Mouse (Mus musculus) G1E (cell line): ENCODE data around the gene Traf3. TPM values are rescaled to one million over a fixed set of nuclear protein-coding genes. Genes with fewer than 3 reads are reported as not detected.

Experiments
- ATAC-seq: 2 replicates; pipeline ENCODE4 v1.8.0; 2016; ENCODE audit warnings: mild to moderate bottlenecking; ENCODE audit not compliant: insufficient number of reproducible peaks, poor library complexity, low FRiP score, severe bottlenecking; ENCODE audit errors: extremely low read depth
- DNase-seq: peaks from one replicate; pipeline ENCODE4 v3.0.0; 2012; ENCODE audit warnings: low spot score
- H3K27me3 ChIP-seq: 2 replicates; pipeline ENCODE4 v1.6.1; 2012; ENCODE audit warnings: mild to moderate bottlenecking, low read length, inconsistent platforms; ENCODE audit not compliant: insufficient read depth
- H3K36me3 ChIP-seq: replicated peaks from 2 replicates; pipeline ENCODE3; 2012; ENCODE audit warnings: mild to moderate bottlenecking, inconsistent platforms
- H3K4me1 ChIP-seq: 2 replicates; pipeline ENCODE4 v1.6.1; 2012; ENCODE audit warnings: low read depth, low read length, inconsistent platforms, mixed read lengths; ENCODE audit not compliant: insufficient read depth
- H3K4me3 ChIP-seq: 2 replicates; pipeline ENCODE4 v1.5.1; 2012; ENCODE audit warnings: low read depth, mild to moderate bottlenecking, inconsistent platforms, low read length, moderate library complexity, mixed read lengths
- H3K9me3 ChIP-seq: replicated peaks from 2 replicates; pipeline ENCODE4 v1.6.1; 2012; ENCODE audit warnings: inconsistent platforms
- CTCF ChIP-seq: IDR thresholded peaks from 2 replicates; pipeline ENCODE4 v1.5.1; 2012; ENCODE audit warnings: low read depth, low read length, inconsistent platforms, mixed read lengths
- GATA1 ChIP-seq: IDR thresholded peaks from 2 replicates; pipeline ENCODE4 v1.6.1; 2012; ENCODE audit warnings: borderline replicate concordance, low read length, inconsistent platforms, mixed read lengths
- GATA2 ChIP-seq: IDR thresholded peaks from 2 replicates; pipeline ENCODE4 v1.6.1; 2012; ENCODE audit warnings: low read depth, low read length, inconsistent platforms, borderline replicate concordance
- POLR2AphosphoS5 ChIP-seq: IDR thresholded peaks from 2 replicates; pipeline ENCODE4 v1.6.1; 2012; ENCODE audit warnings: low read depth, low read length, inconsistent platforms; ENCODE audit not compliant: insufficient replicate concordance
- TAL1 ChIP-seq: conservative IDR thresholded peaks from 2 replicates; pipeline ENCODE4 v1.6.1; 2012; ENCODE audit warnings: low read depth, low read length, inconsistent platforms, mixed read lengths
- polyA plus RNA-seq: library from polyadenylated mRNA; stranded (reverse); fragments of >175 nt; gene quantifications from 2 replicates; pipeline ENCODE4 v1.2.3, GENCODE M21; 2012
- total RNA-seq, 2 experiments: library from RNA; stranded (forward) in 1 of 2; stranded (reverse) in 1 of 2; fragments of 200-1000 nt in 1 of 2; fragments of >200 nt in 1 of 2; fragmentation: Nextera tagmentation in 1 of 2; gene quantifications; 2 replicates each; pipeline ENCODE4 v1.2.3; 2014 to 2017

Traf3 gene
- total and polyA plus RNA-seq, 3 experiments, result 0.16 TPM; not detected in 2

DNA sequence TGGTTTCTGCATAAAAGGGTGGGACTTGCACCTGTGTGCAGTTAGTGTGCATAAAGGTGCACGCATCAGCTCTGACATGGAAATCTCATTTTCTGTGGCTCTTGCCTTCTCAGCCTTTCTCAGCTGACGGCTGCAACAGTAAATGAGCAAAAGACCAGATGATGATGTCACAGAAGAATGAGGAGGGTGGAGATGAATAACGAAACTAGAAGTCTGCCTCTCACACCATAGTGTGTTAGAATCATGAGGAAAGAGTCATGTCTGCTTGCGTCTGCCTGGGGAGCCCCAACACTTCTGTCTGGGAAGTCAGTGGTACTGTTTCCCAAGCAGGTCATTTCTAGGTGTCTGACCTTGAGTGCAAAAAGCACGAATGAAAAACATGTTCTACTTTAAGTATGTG lies 15.7 kb downstream of the Traf3 start:
- DNase-seq (no peak), ATAC-seq (no peak)
- Histone ChIP-seq H3K4me3 (no peak overlapping the region), H3K9me3 (no peaks in the 10 kb centered on the region), H3K4me1 (no peaks in the 10 kb centered on the region), H3K27me3 (peaks cover 17% of the 10 kb centered on the region), H3K36me3 (no peaks in the 10 kb centered on the region)
- no peak for TF ChIP-seq GATA2
- TF ChIP-seq TAL1, result no peak

DNA sequence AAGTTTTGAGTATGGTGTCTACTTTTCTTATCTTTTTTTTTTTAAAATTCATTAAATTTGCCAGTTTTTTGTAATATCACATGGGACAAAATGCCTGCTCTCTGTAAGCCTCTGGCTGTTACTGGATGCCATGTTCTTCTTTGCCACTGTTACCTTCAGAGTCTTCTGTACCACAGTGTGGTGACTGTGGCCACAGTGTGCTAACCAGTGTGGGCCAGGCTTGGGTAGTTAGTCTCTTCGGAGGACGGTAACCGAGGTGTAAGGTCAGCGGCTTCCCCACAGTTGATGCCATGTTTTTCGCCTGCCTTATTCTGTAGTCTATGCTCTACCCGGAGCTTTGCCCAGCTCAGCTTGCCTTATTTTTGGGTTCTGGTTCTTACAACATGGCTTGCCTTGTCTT lies 16.2 kb downstream of the Traf3 start:
- Histone ChIP-seq H3K27me3 (peaks cover 17% of the 10 kb centered on the region), H3K4me3 (no peak overlapping the region), H3K4me1 (no peaks in the 10 kb centered on the region), H3K36me3 (no peaks in the 10 kb centered on the region), H3K9me3 (no peaks in the 10 kb centered on the region)
- DNase-seq, result no peak
- no peak for ATAC-seq
- TF ChIP-seq TAL1 (no peak), CTCF (no peak), GATA2 (no peak), GATA1 (no peak), POLR2AphosphoS5 (no peak)

DNA sequence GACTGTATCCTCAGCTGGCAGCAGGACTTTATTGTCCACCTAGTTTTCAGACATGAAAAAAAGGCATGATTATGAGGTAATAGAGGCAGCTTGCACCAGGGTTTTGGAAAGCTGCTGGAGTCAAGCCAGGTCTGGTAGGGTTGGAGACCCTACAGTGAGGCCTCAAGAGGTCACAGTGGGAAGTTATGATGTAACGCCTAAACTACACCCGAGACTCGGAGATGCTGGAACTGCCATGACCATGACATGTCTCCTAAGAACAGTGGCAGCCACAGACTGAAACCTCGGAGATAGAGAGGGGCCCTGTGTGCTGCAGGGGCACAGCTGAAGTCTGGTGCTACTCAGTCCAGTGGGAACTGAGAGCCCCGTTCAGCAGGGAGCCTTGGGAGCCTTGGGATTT lies 18.3 kb downstream of the Traf3 start, which contains the start of gene 4930595D18Rik:
4930595D18Rik (minus strand) TSS at position 16 of the 400 bp plus-strand sequence.
- Histone ChIP-seq H3K36me3 (no peaks in the 10 kb centered on the region), H3K27me3 (peaks cover 20% of the 10 kb centered on the region), H3K4me1 (no peaks in the 10 kb centered on the region), H3K4me3 (no peak within 1 kb of the TSS), H3K9me3 (no peaks in the 10 kb centered on the region)
- TF ChIP-seq GATA1 (no peak), POLR2AphosphoS5 (no peak), CTCF (no peak)
- DNase-seq (no peak), ATAC-seq (no peak)

DNA sequence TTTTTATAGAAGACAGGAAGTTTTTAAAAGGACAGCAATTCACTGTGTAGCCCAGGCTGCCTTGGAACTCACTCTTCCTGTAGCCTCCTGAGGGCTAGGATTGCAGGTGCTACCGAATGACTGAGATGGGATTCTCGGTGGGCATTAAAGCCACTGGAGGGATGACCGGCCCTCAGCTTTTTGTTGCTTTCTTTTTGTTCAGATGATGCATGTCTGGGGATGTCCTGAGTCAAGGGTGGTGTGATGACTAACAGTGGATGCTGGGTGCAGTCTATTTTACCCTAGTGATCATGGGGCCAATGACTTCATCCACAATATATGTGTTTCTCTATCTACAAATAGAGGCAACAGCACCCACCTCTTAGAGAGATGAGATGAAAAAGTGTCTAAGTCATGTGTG lies 20.8 kb downstream of the Traf3 start:
- no peak for ATAC-seq
- no peaks in the 10 kb centered on the region for H3K36me3 ChIP-seq
- H3K9me3 ChIP-seq, result no peaks in the 10 kb centered on the region
- no peaks in the 10 kb centered on the region for H3K4me1 ChIP-seq
- peaks cover 23% of the 10 kb centered on the region for H3K27me3 ChIP-seq
- TF ChIP-seq GATA1 (no peak), GATA2 (no peak), CTCF (no peak), TAL1 (no peak), POLR2AphosphoS5 (no peak)
- DNase-seq, result no peak
- no peak overlapping the region for H3K4me3 ChIP-seq

DNA sequence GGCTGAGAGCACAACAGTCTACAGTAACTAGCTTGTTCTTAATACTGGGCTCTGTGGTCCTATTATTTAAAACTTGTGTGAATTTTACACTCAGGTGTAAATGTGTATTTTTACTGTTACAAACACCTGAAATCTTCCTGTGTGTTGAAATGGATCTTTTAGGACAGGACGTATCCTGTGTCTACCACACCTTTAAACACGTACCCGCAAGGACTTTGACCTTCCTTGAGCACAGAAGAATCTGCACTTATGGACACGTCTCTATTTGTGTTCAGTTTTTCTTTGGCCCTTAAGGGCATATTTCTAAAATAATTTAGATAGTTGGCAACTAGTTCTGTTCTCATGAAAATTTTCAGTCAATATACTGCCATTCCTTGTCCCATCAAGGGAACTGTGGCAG lies 22.1 kb downstream of the Traf3 start:
- no peaks in the 10 kb centered on the region for H3K36me3 ChIP-seq
- H3K27me3 ChIP-seq, result peaks cover 18% of the 10 kb centered on the region
- no peaks in the 10 kb centered on the region for H3K4me1 ChIP-seq
- ATAC-seq, result no peak
- no peak overlapping the region for H3K4me3 ChIP-seq
- DNase-seq, result no peak
- H3K9me3 ChIP-seq, result no peaks in the 10 kb centered on the region
- no peak for TF ChIP-seq CTCF
- TF ChIP-seq TAL1, result no peak

DNA sequence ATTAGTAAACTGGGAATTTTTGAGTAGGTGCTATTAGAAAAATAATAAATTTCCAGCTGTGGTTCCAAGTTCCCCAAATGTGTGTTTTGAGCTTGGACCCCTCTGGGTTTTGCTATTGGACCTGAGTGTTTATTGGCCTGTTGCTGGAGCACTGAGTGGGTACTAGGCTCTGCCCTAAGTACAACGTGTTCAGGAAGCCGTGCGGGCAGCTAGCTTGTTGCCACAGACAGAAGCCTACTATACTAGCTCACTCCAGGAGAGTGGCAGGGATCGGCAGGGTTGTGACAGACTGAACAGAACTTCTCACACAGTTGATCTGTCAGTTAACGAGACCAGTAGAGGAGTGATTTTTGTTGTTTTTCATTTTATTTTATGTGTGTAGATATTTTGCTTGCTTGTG lies 24.2 kb downstream of the Traf3 start:
- no peak for DNase-seq
- no peak for ATAC-seq
- peaks cover 16% of the 10 kb centered on the region; the same call in 1 of the 2 replicates for H3K27me3 ChIP-seq
- H3K9me3 ChIP-seq, result no peaks in the 10 kb centered on the region
- H3K4me1 ChIP-seq, result no peaks in the 10 kb centered on the region
- no peak overlapping the region for H3K4me3 ChIP-seq
- H3K36me3 ChIP-seq, result no peaks in the 10 kb centered on the region
- TF ChIP-seq POLR2AphosphoS5 (no peak), GATA1 (no peak), TAL1 (no peak), CTCF (no peak), GATA2 (no peak)

DNA sequence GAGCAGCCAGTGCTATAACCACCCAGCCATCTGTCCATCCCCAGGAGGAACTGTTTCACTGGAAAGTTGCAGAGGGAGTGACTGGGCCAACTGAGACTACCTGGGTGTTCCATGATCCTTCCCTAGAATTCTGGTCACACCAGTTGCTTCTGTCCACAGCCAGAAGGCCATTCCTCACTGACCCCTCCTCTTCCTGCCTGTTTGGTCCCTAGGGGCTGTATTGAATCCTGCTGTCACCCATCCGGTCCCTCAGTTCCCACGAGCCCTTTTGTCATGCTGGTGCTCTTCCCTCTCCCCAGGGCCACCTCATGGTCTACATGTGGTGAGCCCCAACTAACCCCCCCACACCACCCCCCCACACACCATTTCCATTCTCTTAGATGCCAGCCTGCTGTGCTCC lies 24.7 kb downstream of the Traf3 start:
- no peak overlapping the region for H3K4me3 ChIP-seq
- no peak for TF ChIP-seq TAL1
- no peak for TF ChIP-seq GATA2
- TF ChIP-seq GATA1, result no peak
- no peak for TF ChIP-seq POLR2AphosphoS5
- no peak for TF ChIP-seq CTCF
- ATAC-seq, result no peak
- DNase-seq, result no peak
- H3K9me3 ChIP-seq, result no peaks in the 10 kb centered on the region
- H3K27me3 ChIP-seq, result peaks cover 18% of the 10 kb centered on the region; the same call in 1 of the 2 replicates
- no peaks in the 10 kb centered on the region for H3K36me3 ChIP-seq
- no peaks in the 10 kb centered on the region for H3K4me1 ChIP-seq
